Mouse (Mus musculus) layer of hippocampus, postnatal 14 days (tissue): ENCODE measurements around the gene Spn. TPM values are rescaled to one million over a fixed set of nuclear protein-coding genes. Genes with fewer than 3 reads are reported as not detected.

ENCODE experiments used
- DNase-seq, 2 experiments: peaks; one replicate each; pipeline ENCODE4 v3.0.0; 2021 to 2022; ENCODE audit warnings: low spot score in 2 of 2, mixed read lengths in 1 of 2
- total RNA-seq, 2 experiments: library from RNA; stranded (reverse); gene quantifications; 2 replicates each; pipeline ENCODE4 v1.2.3; 2021

The Spn gene
- total RNA-seq, 2 experiments from 2014 or later, result 0.65 to 0.95 TPM

GRCm38 (mm10) chr7:127082271-127082670 lies 55.4 kb downstream of the Spn start:
- no peak for DNase-seq

Other genes starting within 250 kb of the Spn start
- 10 to 100 TPM; 25.2 to 27.5 TPM for gene Tmem219, start 214.9 kb downstream of the Spn start, total RNA-seq
- 100 to 1,000 TPM; 140 to 145 TPM for gene Kctd13, start 208.9 kb downstream of the Spn start, total RNA-seq
- gene Asphd1, start 188.2 kb downstream of the Spn start, total RNA-seq, result 10 to 100 TPM; 35.2 to 38.6 TPM
- gene Sez6l2, start 187.3 kb downstream of the Spn start, total RNA-seq, result 100 to 1,000 TPM; 316 to 335 TPM
- gene Cdipt, start 161.9 kb downstream of the Spn start, total RNA-seq, result 100 to 1,000 TPM; 159 to 165 TPM
- gene Cdiptos, start 161.7 kb downstream of the Spn start, total RNA-seq, result under 1 TPM; 0.30 to 0.79 TPM
- gene Mvp, start 123.2 kb downstream of the Spn start, total RNA-seq, result 1 to 10 TPM; 5.8 to 6.3 TPM
- gene Pagr1b, start 121.3 kb downstream of the Spn start, total RNA-seq, result 1 to 10 TPM in 1 of 2 experiments, not detected in 1; 2.0 TPM
- 10 to 100 TPM; 21.2 to 27.3 TPM for gene Pagr1a, start 120.5 kb downstream of the Spn start, total RNA-seq
- gene Gm42742, start 116.7 kb downstream of the Spn start, total RNA-seq, result 10 to 100 TPM; 34.0 to 35.5 TPM
- gene Prrt2, start 116.6 kb downstream of the Spn start, total RNA-seq, result 100 to 1,000 TPM; 184 to 201 TPM
- 100 to 1,000 TPM; 270 to 285 TPM for gene Maz, start 110.8 kb downstream of the Spn start, total RNA-seq
- 10 to 100 TPM; 11.1 to 15.3 TPM for gene Kif22, start 95.4 kb downstream of the Spn start, total RNA-seq
- gene Zg16, start 50.5 kb downstream of the Spn start, total RNA-seq, result not detected
- gene AI467606, start 46.5 kb downstream of the Spn start, total RNA-seq, result 1 to 10 TPM; 1.1 to 2.7 TPM
- under 1 TPM; 0.19 to 0.76 TPM for gene Qprt, start 15.6 kb downstream of the Spn start, total RNA-seq
- gene Cd2bp2, start 58.2 kb upstream of the Spn start, total RNA-seq, result 10 to 100 TPM; 75.1 to 77.0 TPM
- 10 to 100 TPM; 93.6 to 97.3 TPM for gene Tbc1d10b, start 70.6 kb upstream of the Spn start, total RNA-seq
- gene Mylpf, start 71.1 kb upstream of the Spn start, total RNA-seq, result 1 to 10 TPM; 1.0 to 1.5 TPM
- gene Zfp553, start 95.2 kb upstream of the Spn start, total RNA-seq, result 10 to 100 TPM; 17.8 to 18.1 TPM
- gene Sept1, start 95.3 kb upstream of the Spn start, total RNA-seq, result 1 to 10 TPM; 6.9 to 8.6 TPM
- gene Zfp771, start 106.5 kb upstream of the Spn start, total RNA-seq, result 10 to 100 TPM; 55.5 to 57.2 TPM
- gene Dctpp1, start 122.9 kb upstream of the Spn start, total RNA-seq, result 10 to 100 TPM; 27.9 to 31.1 TPM
- gene Sephs2, start 136.2 kb upstream of the Spn start, total RNA-seq, result 10 to 100 TPM; 47.4 to 50.6 TPM
- gene Itgal, start 158.4 kb upstream of the Spn start, total RNA-seq, result under 1 TPM; 0.32 to 0.57 TPM
- 10 to 100 TPM; 12.4 to 12.8 TPM for gene Zfp768, start 207.8 kb upstream of the Spn start, total RNA-seq
- gene Zfp747, start 238.2 kb upstream of the Spn start, total RNA-seq, result 1 to 10 TPM; 5.3 to 6.0 TPM
- 1 to 10 TPM; 2.7 to 3.2 TPM for gene 9130019O22Rik, start 249.3 kb upstream of the Spn start, total RNA-seq